Mouse (Mus musculus) urinary bladder, postnatal 4 days (tissue): ENCODE measurements at regions not wholly inside any gene's neighbourhood (a gene's known extent, or its start where the extent isn't known, plus 50 kb on each side); places are given as distances from the start of the nearest gene placed in this dataset.

Experiments used
- DNase-seq, 2 experiments: peaks; one replicate each; pipeline ENCODE4 v3.0.0; 2021 to 2022; ENCODE audit warnings: low spot score in 2 of 2

DNA sequence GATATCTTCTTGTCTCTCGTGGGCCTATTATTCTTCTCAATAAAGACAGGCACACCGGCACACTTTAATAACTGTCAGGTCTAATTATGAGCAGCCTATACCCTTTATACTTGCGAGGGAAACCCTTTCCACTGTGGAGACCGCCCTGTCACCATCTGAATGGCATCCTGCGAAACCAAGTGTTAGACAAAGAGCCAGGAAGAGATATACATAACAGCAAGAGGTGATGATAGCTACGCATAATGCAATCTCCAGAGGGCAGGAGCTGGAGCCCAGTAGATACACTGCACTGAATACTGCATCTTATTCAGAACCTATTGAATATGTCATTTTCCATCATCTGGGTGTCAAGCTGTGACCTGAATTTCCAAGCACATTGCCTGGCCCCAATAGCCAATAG, 187.7 kb downstream of the Kit start:
- no peak for DNase-seq

DNA sequence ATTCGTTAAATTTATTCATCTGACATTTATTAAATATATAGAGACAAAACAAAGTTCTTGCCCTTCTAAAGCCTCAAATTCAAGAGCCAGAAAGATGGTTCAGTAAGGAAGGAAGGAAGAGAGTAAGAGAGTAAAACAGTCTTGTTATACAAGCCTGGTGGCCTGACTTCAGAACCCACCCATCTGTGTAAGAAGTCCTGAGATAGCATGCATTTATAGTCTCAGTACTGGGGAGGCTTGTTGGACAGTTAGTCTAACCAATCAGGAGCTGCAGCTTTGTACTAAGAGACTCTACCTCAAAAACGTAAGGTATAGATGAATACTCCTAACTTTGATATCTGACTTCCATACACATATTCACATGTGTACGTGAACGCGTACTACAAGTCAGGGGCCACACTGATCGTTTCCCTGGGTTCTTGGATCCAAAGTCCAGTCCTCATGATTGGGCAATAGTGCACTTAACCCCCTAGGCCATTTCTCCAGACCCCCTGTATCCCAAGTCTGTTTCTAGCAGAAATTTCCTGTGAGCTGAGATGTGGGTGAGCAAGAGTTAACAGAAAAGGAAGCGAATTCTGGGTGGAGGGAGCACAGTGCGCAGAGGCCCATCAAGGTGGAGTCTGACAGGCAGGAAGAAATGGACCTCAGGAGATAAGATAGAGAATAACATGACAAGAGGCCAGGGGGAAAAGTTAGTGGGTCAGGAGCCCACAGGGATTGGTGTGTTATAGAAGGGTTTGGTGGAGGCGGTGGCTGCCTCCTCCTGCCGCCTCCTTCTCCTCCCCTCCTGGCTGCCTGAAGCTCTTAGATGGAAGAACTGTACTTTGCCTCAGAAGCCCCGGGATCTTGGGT, 187.0 kb downstream of the Kit start:
- no peak for DNase-seq

DNA sequence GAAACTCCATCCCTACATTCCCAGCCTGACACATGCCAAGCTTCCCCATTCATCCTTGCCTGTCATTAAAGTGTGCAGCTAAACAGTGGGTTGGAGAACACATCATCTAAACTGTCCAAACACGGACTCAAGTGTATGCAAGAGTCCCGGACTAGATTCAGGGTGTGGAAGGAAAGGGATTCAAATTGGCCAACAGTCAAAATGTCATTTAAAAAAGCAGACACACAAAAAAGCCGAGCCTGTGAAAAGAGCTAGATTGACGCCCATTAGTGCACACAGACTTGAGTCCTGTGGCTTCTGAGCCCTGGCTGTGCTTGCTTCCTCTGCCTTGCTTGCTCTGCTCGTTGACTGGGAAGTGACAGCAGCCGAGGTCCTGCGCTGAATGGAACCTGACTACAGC, 181.5 kb downstream of the Kit start:
- no peak for DNase-seq

DNA sequence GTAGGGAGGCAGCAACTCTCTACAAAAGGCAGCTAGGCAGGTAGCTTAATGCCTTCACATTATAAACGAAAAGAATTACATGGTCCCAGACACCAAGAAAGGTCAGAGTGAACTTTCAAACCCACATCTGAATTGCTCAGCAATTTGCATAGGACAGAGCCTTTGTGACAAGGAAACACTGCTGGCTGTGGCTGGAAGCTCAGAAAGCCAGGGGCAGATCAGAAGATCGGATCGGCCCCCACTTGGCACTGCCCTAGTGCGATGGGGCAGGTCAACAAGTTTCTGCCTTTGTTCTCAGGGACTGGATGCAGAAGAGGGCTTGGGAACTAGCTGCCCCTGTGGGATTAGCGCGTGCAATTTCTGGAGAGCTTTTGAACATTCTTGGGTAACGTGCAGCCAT, 179.6 kb downstream of the Kit start:
- no peak for DNase-seq

DNA sequence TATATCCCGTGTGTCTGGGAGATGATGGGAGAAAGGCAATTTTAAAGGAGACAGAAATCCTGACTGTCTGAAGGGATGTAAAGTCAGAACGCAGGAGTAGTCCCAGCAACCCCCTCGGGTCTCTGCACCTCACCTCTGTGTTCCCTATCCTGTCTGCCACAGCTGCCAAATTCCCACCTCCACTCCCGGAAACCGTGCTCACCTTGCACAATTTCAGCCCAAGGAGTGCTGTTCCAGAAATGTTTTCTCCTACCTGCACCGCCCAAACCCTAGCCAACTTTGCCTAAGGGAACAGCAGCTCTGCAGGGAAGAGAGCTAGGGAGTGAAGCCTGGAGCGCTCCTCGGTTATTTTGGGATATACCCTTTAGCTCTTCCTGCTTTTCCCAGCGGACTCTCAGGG, 170.6 kb downstream of the Kit start:
- DNase-seq = no peak

DNA sequence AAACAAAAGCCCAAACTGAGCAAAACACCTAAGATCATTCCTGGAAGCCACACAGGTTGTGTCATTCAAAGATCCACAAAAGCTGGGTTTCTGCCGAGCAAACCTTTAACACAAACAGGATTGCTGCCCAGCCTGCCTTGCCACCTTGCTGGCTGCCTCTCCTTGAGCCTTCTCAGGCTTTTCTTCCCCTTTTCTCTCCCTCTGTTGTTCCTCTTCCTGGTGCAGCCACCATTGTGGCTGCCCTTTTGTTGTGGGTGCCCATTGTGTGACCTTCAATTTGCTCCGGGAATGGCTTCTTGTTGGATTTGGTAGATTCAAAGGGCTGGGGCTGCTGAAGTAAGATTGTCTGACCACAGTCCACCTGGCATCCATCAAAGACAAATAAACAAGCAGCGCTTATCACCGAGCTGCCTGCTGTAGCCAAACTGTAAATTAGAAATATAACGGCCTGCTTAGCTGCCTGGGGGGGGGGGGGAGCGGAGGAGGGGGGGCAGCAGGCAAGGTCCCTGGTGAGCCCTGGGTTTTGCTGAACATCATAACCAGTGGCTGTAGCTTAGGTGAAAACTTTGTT, 169.8 kb downstream of the Kit start:
- DNase-seq = no peak

DNA sequence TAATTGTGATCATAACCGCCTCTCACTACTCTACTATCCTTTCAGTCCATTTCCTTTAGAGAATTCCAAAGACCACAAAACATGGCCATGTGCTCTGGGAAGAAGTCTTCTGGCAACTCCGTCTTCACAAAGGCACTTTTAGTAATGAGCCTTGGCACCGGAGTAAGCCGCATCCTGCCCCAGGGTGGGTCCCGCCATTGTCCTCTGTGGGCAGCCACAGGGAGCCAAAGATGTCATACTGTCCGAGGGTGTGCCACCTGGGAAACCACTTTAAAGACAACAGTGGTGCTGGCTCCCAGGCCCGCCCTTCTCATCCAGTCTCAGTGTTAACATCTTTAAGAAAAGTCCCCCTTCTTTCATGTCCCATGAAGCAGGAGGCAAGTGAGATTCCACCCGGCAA, 164.6 kb downstream of the Kit start:
- DNase-seq = no peak

DNA sequence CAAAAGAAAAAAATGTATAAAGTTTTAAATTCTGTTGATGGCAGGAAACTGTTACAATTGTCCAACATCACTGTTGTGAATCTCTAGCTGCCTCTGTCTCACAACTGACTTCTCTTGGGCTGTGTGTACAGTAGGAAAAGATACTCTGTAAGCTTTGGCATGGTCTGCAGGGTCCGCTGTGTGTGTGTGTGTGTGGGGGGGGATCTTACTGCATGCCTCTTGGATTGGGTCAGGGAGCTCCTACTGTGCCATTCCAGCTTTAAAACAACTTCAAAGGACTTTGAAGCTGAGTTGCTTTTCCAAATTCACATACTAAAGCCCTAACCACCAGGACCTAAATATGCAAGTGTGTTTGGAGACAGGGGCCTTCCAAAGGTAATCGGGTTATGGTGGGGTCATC, 163.7 kb downstream of the Kit start:
- DNase-seq = no peak

DNA sequence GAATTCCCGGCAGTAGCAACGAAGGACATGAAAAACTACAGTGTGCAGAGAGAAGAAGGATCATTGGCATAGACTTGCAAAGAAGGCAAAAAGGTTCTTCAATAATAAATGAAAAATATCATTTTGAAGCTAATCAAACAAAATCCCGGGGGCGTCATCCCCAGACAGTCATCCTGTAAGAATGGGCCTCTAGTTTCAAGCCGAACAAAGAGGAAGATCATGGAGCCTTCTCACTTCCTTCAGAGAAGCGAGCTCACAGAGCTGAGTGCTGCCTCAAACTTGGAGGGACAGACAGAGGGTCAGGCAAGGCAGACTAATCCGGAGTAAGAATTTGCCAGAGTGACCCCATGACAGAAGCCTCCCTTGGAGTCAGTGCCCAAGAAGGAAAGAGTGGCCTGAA, 163.0 kb downstream of the Kit start:
- no peak for DNase-seq

DNA sequence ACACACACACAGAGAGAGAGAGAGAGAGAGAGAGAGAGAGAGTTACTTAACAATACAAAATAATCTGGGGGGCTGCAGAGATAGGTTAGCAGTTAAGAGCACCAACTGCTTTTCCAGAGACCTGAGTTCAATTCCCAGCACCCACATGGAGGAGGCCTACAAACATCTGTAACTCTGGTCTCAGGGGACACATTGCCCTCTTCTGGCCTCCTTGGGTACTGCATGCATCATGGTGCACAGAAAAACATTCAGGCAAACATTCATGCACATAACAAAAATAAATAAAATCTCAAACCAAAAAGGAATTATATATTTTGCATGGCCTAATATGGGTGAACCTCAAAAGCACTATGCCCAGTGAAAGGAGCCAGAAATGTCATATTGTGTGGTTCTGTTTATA, 161.6 kb downstream of the Kit start:
- DNase-seq = no peak

DNA sequence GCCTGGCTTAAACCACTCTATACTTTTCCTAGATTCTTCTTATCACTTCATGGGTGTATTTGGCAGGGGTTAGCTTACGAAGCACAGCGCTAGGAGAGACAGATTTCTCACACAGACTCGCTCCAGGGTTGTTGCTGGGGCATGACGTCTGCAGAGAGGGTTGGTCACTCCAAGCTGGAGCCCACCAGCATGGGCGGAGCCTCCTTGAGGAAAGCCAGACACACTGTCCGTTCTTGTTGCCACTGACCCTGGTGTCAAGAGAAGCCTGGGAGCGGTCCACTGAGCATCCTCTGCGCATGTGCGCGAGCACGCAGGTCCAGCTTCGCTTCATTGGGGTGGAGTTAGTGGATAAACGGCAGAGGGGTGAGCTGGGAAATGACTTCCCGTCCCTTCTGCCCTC, 159.8 kb downstream of the Kit start:
- DNase-seq = no peak

DNA sequence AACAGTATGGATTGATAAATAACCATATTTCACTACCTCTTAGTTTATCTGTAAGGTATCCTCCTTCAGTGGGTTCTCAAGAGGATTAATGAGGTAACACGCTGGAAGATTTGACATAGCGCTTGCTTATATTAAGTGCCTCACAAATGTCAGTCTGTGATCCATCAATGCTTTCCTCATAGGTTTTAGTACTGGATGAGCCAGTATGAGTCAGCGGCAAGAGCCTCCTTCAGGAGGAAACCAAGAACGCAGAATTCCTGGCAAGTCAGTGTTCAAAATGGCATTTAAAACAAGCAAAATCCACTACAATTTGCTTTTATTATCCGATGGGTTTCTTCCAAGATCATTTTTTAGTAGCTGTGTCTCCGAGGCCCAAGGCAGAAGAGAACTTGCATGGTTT, 159.3 kb downstream of the Kit start:
- no peak for DNase-seq

DNA sequence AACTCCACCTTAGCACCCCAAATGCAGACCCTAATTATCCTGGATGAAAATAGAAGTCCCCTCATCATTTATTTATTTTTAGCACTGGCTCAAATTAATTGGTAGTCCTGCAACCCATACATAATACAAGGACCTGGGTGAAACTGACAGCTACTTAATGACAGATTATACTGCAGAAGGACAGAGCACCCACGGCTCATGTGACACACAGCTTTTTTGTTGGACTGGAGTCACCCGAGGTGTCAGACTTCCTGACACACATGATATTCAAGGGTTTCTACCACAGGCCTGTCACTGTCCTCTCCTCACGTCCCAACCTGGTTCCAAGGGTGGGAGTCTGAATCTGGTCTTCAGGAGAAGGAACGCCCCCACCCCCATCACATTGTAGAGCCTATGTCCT, 156.5 kb downstream of the Kit start:
- DNase-seq = no peak

DNA sequence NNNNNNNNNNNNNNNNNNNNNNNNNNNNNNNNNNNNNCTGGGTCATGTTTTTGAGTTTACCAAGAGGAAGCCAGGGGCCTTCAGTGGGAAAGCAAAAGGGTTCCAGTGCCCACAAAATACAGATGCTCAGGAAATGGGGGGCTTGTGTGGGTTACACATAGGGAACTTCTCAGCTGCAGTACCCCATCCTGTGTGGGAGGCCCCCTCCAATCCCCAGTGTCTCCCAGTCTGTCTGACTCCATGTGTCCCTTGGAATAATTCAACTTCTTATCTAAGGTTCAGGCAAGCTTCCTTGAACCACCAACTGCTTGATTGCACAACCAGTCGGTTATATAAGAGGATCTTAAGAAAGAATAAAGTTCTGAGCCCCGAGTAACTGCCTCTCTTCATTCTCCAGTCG, 156.0 kb downstream of the Kit start:
- DNase-seq = no peak

DNA sequence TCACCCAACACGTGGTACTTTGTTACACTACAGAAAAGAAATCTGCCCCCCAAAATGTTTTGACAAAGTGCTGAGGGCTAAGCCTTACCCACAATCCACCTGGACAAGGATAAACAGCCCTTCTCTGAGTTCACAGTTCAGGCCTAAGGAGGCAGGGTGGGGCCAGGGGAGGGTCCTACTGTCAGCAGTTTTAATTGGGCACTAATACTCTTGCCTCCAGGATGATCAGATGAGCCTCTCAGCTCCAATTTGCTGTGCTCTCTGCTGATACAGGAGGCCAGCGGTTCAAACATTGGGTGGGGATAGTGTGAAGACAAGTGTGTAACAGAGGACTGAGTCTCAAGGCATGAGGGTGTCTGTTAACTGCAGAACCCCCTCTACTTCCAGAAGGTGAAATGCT, 146.6 kb downstream of the Kit start:
- DNase-seq = no peak

DNA sequence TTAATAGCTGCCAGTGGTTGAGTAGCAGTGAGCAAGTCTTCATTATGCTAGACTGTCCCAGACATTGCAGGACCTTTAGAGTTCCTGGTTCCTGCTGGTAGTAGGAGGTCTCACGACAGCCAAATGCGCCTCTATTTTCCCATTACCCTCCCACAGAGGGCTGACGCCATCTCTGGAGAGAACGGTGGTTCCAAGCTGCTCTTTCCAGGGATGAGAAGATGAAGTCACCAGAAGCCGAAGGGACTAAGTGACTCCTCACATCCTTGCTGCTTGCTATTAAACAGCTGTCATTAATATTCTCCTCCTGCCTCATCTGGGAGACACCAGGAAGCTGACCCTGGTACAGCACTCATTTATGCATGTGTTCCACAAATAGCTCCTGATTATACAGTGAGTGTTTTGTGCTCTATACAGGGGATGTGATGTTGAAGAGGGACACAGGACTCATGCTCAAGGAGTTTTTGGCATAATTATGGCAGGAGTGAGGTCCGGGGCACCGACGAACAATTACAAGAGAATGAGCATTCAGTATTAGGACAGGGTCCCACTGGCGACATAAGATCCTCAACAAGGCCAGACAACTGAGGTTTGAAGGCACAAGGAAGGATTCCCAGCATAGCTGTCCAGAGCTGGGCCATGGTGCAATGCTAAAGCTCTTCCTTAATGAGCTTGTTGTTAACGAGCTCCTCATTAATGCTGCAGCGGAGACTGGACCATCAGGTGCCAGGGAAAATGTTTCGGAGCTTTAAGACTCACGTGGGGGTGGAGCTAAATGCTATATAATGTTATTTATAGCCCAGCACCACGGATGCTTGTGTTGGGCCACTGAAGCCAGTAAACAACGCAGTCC, 145.6 kb downstream of the Kit start:
- no peak for DNase-seq

DNA sequence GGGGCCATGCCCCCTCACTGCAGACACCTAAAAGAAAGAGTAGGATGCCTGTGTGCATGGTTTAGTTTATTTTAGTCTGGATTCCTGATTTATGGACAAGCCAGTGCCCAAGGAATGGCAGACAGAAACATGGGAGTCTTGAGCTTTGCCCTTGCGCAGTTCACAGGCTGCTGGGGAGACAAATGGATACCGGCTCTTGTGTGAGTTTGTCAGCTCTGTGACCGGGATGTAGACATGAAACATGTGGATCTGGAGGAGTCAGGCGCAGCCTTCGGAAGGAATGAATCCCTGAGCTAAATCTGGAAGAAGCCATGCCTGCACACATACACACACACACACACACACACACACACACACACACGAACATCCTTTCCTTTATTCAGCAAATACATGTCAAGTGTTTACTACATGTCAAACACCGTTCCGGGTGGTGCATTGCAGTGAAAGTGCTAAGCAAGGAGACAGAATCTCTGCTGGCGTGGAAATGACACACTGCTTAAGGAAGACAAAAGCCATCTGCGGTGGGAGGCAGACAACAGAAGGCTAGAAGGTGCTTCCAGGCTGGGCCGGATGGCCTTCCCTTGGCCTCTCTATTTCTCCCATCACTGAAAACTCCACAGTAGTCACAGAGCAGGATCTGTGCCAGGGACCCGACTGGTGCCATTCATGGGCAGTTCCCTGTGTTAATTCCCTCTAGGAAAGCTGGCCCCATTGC, 144.0 kb downstream of the Kit start:
- no peak for DNase-seq
